Mouse (Mus musculus): Measurements from ENCODE around the gene Lzic.
A peak's percentile ranks its signal among the peaks of the same experiment; 100 is the strongest.

Gene Lzic

GRCm38 (mm10) chr4:149527621-149528354 lies 42.8 kb downstream of the Lzic start:
- DNase-seq (ENCODE audit: low spot score), result peak; percentile 26

- no peak for DNase-seq (ENCODE audit: low spot score)
Observed at GRCm38 (mm10) chr4:149529691-149530090, 44.7 kb downstream of the Lzic start.

- DNase-seq (ENCODE audit: low spot score), result peak; percentile 61
Observed at GRCm38 (mm10) chr4:149539441-149539840, 54.4 kb downstream of the Lzic start.

GRCm38 (mm10) chr4:149541935-149542334 lies 56.9 kb downstream of the Lzic start:
- DNase-seq (ENCODE audit: low spot score), result no peak

GRCm38 (mm10) chr4:149542431-149542830 lies 57.4 kb downstream of the Lzic start:
- DNase-seq (ENCODE audit: low spot score), result no peak

- peak; percentile 88 for DNase-seq (ENCODE audit: low spot score)
Observed at GRCm38 (mm10) chr4:149542927-149543553, 58.0 kb downstream of the Lzic start.

GRCm38 (mm10) chr4:149544892-149545291 lies 59.9 kb downstream of the Lzic start:
- DNase-seq (ENCODE audit: low spot score), result no peak
